Mouse (Mus musculus): ENCODE measurements around the gene Atg4b. TPM values are rescaled to one million over a fixed set of nuclear protein-coding genes. Genes with fewer than 3 reads are reported as not detected.

The Atg4b gene
- total RNA-seq (2023; ENCODE audit: inconsistent age): 89.7 to 110 TPM (median 95.8 TPM) in 4 replicates

GRCm38 (mm10) chr1:93751290-93751689 is at the start of gene Atg4b:
TSS of gene Atg4b (plus strand) at chr1:93751500.

DNA sequence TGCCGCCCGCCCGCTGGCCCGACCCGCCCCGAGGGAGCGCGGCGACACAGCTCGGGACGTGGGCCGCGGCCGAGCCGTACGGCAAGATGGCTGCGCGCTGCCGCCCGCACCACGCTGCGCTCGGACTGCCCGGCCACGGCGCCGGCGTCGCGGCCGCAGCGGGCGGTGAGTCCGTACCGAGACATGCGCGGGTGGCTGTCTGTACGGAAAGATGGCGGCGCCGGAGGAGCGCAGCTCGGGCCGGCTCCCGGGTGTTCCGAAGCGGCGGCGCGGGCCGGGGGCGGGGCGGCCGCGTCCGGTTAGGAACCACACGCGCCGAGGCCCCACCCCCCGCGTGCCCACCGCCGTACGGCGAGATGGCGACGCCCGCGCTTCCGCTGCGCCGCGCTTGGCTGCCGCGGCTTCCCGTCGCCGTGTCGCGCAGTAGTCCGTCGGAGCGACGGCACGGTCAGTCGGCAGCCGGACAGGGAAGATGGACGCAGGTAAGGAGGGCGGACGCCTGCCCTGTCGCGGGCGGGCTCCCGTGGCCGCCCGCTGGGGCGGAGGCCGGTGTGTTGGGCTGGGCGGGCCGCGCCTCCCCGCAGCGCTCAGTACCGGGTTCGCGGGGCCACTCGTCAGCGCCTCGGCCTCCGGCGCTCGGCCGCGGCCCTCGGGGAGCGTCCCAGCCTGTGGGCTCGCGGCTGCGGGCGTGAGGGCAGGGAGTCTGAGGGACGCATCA is 3.4 kb downstream of the Atg4b start, which contains the start of gene Thap4:
TSS of gene Thap4 (minus strand) at position 292 of the 718 bp plus-strand sequence.

GRCm38 (mm10) chr1:93801741-93802238 is 50.5 kb downstream of the Atg4b start, which contains the start of gene Dtymk:
TSS of gene Dtymk (minus strand) at chr1:93801934.

GRCm38 (mm10) chr1:93803556-93804507 is 52.5 kb downstream of the Atg4b start, which contains the start of gene Ing5:
TSS of gene Ing5 (plus strand) at chr1:93803965.

GRCm38 (mm10) chr1:93824609-93825008 is 73.3 kb downstream of the Atg4b start, which contains the start of gene D2hgdh:
TSS of gene D2hgdh (plus strand) at chr1:93824909.

Other genes with a start within 250 kb of the Atg4b start
- gene Farp2, start 239.4 kb upstream of the Atg4b start, total RNA-seq (2023; ENCODE audit: inconsistent age): 3.8 to 4.9 TPM (median 4.5 TPM) in 4 replicates
- gene Stk25, start 92.8 kb upstream of the Atg4b start, total RNA-seq (2023; ENCODE audit: inconsistent age): 97.2 to 110 TPM (median 107 TPM) in 4 replicates
- gene Bok, start 65.8 kb upstream of the Atg4b start, total RNA-seq (2023; ENCODE audit: inconsistent age): not detected in 4 replicates
- 18.9 to 23.6 TPM (median 21.0 TPM) in 4 replicates for gene Thap4, start 3.4 kb downstream of the Atg4b start, total RNA-seq (2023; ENCODE audit: inconsistent age)
- 58.6 to 70.9 TPM (median 63.4 TPM) in 4 replicates for gene Dtymk, start 50.4 kb downstream of the Atg4b start, total RNA-seq (2023; ENCODE audit: inconsistent age)
- 36.8 to 41.5 TPM (median 38.3 TPM) in 4 replicates for gene Ing5, start 52.5 kb downstream of the Atg4b start, total RNA-seq (2023; ENCODE audit: inconsistent age)
- gene D2hgdh, start 73.4 kb downstream of the Atg4b start, total RNA-seq (2023; ENCODE audit: inconsistent age): 37.4 to 48.8 TPM (median 40.8 TPM) in 4 replicates
- 0.24 to 2.1 TPM in 2 of 4 replicates, not detected in the others for gene Gal3st2, start 109.8 kb downstream of the Atg4b start, total RNA-seq (2023; ENCODE audit: inconsistent age)
- gene Gal3st2b, start 166.8 kb downstream of the Atg4b start, total RNA-seq (2023; ENCODE audit: inconsistent age): 0.67 to 1.6 TPM (median 0.99 TPM) in 3 of 4 replicates, not detected in the other
- gene Gal3st2c, start 239.0 kb downstream of the Atg4b start, total RNA-seq (2023; ENCODE audit: inconsistent age): 0.06 to 0.24 TPM (median 0.10 TPM) in 3 of 4 replicates, not detected in the other

All from B cell, adult (primary cell).